Mouse (Mus musculus) heart, adult 2 months (tissue): ENCODE data around the gene Plscr1. TPM values are rescaled to one million over a fixed set of nuclear protein-coding genes. Genes with fewer than 3 reads are reported as not detected.

Experiments used
- DNase-seq, 2 experiments: peaks; one replicate each; pipeline ENCODE4 v3.0.0; 2021
- H3K27ac ChIP-seq: fragments of 200-600 bp; 2 replicates; pipeline ENCODE4 v1.8.1; 2022
- H3K27me3 ChIP-seq: fragments of 200-500 bp; 2 replicates; pipeline ENCODE4 v1.6.1; 2012; ENCODE audit warnings: mild to moderate bottlenecking, low read length, inconsistent platforms, mixed read lengths; ENCODE audit not compliant: control insufficient read depth, insufficient read depth
- H3K36me3 ChIP-seq: fragments of 200-500 bp; 2 replicates; pipeline ENCODE4 v1.6.1; 2012; ENCODE audit warnings: low read length, inconsistent platforms; ENCODE audit not compliant: control insufficient read depth, insufficient read depth
- H3K4me1 ChIP-seq: fragments of 200-500 bp; 2 replicates; pipeline ENCODE4 v1.6.1; 2011; ENCODE audit warnings: low read length; ENCODE audit not compliant: control insufficient read depth, insufficient read depth
- H3K4me3 ChIP-seq: fragments of 200-600 bp; 2 replicates; pipeline ENCODE4 v1.8.1; 2022
- H3K79me2 ChIP-seq: fragments of 200-500 bp; replicated peaks from 2 replicates; pipeline ENCODE4 v1.6.1; 2012; ENCODE audit warnings: mild to moderate bottlenecking, inconsistent platforms, low read length, moderate library complexity, mixed read lengths; ENCODE audit not compliant: control insufficient read depth, insufficient read depth
- H3K9ac ChIP-seq: fragments of 200-500 bp; 2 replicates; pipeline ENCODE4 v1.6.1; 2012; ENCODE audit warnings: low read depth, mild to moderate bottlenecking, control low read depth, inconsistent platforms, low read length, mixed read lengths
- CTCF ChIP-seq: fragments of 200-600 bp; IDR thresholded peaks from 2 replicates; pipeline ENCODE4 v1.8.1; 2022; ENCODE audit warnings: antibody characterized with exemption, mild to moderate bottlenecking, moderate library complexity
- EP300 ChIP-seq: fragments of 200-500 bp; IDR thresholded peaks from 2 replicates; pipeline ENCODE4 v1.6.1; 2011; ENCODE audit warnings: low read depth, low read length, control low read depth; ENCODE audit not compliant: insufficient read depth
- POLR2A ChIP-seq: fragments of 200-500 bp; IDR thresholded peaks from 2 replicates; pipeline ENCODE4 v1.6.1; 2011; ENCODE audit warnings: mild to moderate bottlenecking, low read depth, low read length, control low read depth; ENCODE audit not compliant: insufficient read depth
- WGBS: fragments of 180-500 bp; shearing (Covaris S2); methylation state at CpG from one replicate; pipeline ENCODE4 v1.1.7; 2018; 5-methylcytosine and 5-hydroxymethylcytosine counted together
- intact Hi-C: fragments of 180-260 bp; cut with DNase I; formaldehyde crosslinking; loops from one replicate; pipeline ENCODE4 v1.15.1; 2025
- polyA plus RNA-seq: library from polyadenylated mRNA; depleted of rRNA; stranded (reverse); fragments of >200 nt; gene quantifications from 2 replicates; pipeline ENCODE4 v1.2.3, GENCODE M21; 2012
- total RNA-seq, 2 experiments: library from RNA; stranded (reverse); gene quantifications; 2 replicates each; pipeline ENCODE4 v1.2.3; 2021

The Plscr1 gene
- total and polyA plus RNA-seq, 3 experiments = 6.1 to 14.0 (median 11.0) TPM

- intact Hi-C loops = no loop called here
- TF ChIP-seq CTCF = no peak
- no peak for TF ChIP-seq POLR2A
- no peak for TF ChIP-seq EP300
- DNase-seq = no peak
- H3K4me3 ChIP-seq = peak overlapping the region; percentile 19
- H3K27ac ChIP-seq = peak overlapping the region; percentile 19
- no peaks in the 10 kb centered on the region for H3K27me3 ChIP-seq
- peaks cover 16% of the 10 kb centered on the region for H3K36me3 ChIP-seq
- H3K79me2 ChIP-seq = no peaks in the 10 kb centered on the region
- peaks cover 7% of the 10 kb centered on the region for H3K4me1 ChIP-seq
- WGBS = 41% methylated on average over 4 of the region's 4 CpGs
- H3K9ac ChIP-seq = peak overlapping the region; percentile 60
These were observed 16.2 kb downstream of the Plscr1 start for GRCm38 (mm10) chr9:92265719-92266118.

DNA sequence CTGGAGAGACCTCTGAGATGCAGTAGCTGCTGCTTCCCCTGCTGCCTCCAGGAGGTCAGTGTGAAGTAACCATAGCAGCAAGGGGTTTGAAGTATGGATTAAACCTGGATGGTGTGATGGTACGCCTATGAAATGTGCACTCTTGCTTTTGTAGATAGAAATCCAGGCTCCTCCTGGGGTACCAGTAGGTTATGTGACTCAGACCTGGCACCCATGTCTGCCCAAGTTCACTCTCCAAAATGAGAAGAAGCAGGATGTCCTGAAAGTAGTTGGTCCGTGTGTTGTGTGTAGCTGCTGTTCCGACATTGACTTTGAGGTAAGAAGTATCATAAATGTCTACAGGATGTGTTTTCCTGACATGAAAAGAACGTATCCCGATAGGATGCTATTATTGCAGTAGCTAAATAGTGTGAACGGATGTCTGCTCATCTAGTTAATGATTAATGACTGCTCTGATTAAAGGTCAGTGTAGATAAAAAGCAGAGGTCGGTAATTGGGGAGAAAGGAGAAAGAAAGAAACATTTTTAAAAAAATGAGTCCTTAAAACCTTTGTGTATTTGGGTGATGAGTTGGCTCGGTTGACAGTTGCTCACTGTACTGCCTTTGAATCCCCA, 17.1 kb downstream of the Plscr1 start:
- no peak for DNase-seq
- H3K9ac ChIP-seq = no peak overlapping the region
- no peak for TF ChIP-seq POLR2A
- no peak for TF ChIP-seq CTCF
- no peak for TF ChIP-seq EP300
- H3K27me3 ChIP-seq = no peaks in the 10 kb centered on the region
- peaks cover 20% of the 10 kb centered on the region for H3K36me3 ChIP-seq
- H3K79me2 ChIP-seq = no peaks in the 10 kb centered on the region
- WGBS = 79% methylated on average over 8 of the region's 8 CpGs
- no peak overlapping the region for H3K4me3 ChIP-seq
- peaks cover 8% of the 10 kb centered on the region for H3K4me1 ChIP-seq
- no peak overlapping the region for H3K27ac ChIP-seq
- intact Hi-C loops = no loop called here

DNA sequence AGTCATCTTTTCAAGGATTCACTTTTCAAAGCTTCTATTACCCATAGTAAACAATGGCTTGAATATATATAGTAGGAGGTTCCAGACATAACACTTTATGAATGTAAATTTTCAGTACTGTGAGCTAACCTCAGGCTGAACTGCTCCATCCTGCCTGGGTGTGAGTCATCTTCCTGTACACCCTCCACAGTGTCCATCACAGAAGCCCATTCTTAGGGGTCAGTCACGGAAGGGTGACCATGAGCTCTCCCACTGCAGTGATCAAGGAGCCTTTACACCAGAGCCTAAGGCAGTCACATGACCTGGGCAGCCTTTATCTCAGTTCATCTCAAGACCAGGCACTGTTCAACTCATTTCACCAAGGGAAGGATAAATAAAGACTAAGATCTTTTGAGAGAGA, 18.2 kb downstream of the Plscr1 start:
- intact Hi-C loops = no loop called here
- Histone ChIP-seq H3K4me1 (peaks cover 8% of the 10 kb centered on the region), H3K79me2 (no peaks in the 10 kb centered on the region), H3K27ac (no peak overlapping the region), H3K27me3 (no peaks in the 10 kb centered on the region), H3K36me3 (peaks cover 23% of the 10 kb centered on the region), H3K9ac (no peak overlapping the region), H3K4me3 (no peak overlapping the region)
- 50% methylated on average over 1 of the region's 1 CpGs for WGBS
- no peak for TF ChIP-seq POLR2A
- no peak for TF ChIP-seq EP300
- TF ChIP-seq CTCF = no peak
- no peak for DNase-seq

DNA sequence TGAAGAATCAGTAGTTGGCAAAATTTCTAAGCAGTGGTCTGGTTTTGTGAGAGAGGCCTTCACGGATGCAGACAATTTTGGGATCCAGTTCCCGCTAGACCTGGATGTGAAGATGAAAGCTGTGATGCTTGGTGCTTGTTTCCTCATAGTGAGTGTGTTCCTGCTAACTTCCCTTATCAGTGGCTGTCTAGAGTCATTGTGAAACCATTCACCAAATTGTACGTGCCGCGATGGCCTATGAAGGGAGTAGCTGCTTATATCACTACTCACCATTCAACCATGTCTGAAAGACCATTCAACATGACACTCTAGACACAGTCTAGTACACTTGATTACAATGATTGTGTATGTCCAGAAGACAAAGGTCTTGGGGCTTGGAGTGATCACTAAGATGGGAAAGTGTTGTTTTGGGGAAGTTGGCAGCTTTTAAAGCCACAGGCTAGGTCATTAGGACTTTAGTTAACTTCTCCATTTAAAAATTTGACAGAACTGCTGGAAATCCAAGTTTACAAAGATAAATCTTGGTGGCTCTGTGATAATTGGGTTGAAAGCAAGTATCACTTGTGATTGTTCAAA, 20.4 kb downstream of the Plscr1 start:
- H3K27me3 ChIP-seq = no peaks in the 10 kb centered on the region
- no peaks in the 10 kb centered on the region for H3K79me2 ChIP-seq
- H3K4me3 ChIP-seq = no peak overlapping the region
- 86% methylated on average over 5 of the region's 5 CpGs for WGBS
- no peak overlapping the region for H3K27ac ChIP-seq
- no peak for TF ChIP-seq POLR2A
- TF ChIP-seq CTCF = no peak
- no peak for TF ChIP-seq EP300
- intact Hi-C loops = loop anchor here (10.0 kb wide), 1 partner anchor 275 kb away; the partner anchor contains the start of gene Plod2
- no peak for DNase-seq
- no peak overlapping the region for H3K9ac ChIP-seq
- H3K4me1 ChIP-seq = peaks cover 12% of the 10 kb centered on the region
- H3K36me3 ChIP-seq = peaks cover 26% of the 10 kb centered on the region

DNA sequence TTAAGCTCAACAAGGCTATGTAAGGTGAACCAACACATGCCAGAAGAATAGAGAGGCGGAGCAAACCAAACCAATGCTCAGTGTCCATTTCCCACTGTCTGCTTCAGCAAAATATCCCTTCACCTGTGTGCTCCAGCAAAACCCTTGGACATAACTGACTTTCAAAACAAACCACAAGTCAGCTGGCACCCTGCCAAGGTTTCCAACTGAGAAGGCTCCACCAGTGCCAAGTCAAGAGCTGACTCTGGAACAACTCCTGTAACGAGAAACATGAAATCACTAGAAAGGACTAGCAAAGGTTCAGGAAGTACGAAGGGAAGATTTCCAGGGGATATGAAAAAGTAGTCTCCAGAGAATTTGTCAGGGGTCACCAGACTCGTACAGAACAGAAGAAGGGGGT, 21.4 kb downstream of the Plscr1 start:
- Histone ChIP-seq H3K9ac (no peak overlapping the region), H3K79me2 (no peaks in the 10 kb centered on the region), H3K27ac (peak overlapping the region; percentile 45), H3K4me3 (no peak overlapping the region), H3K27me3 (no peaks in the 10 kb centered on the region), H3K4me1 (peaks cover 10% of the 10 kb centered on the region), H3K36me3 (peaks cover 20% of the 10 kb centered on the region)
- WGBS = 31% methylated on average over 4 of the region's 4 CpGs
- DNase-seq = peak; percentile 77 to 81
- TF ChIP-seq CTCF = no peak
- TF ChIP-seq POLR2A = no peak
- TF ChIP-seq EP300 = no peak
- intact Hi-C loops = loop anchor here (10.0 kb wide), 1 partner anchor 274 kb away; the partner anchor contains the start of gene Plod2

- H3K36me3 ChIP-seq = peaks cover 15% of the 10 kb centered on the region
- no peaks in the 10 kb centered on the region for H3K27me3 ChIP-seq
- no peak for TF ChIP-seq EP300
- TF ChIP-seq POLR2A = no peak
- peaks cover 8% of the 10 kb centered on the region for H3K4me1 ChIP-seq
- 93% methylated on average over 4 of the region's 4 CpGs for WGBS
- H3K9ac ChIP-seq = no peak overlapping the region
- H3K27ac ChIP-seq = no peak overlapping the region
- H3K4me3 ChIP-seq = no peak overlapping the region
- intact Hi-C loops = loop anchor here (10.0 kb wide), 1 partner anchor 272 kb away; the partner anchor contains the start of gene Plod2
- no peak for DNase-seq
- H3K79me2 ChIP-seq = no peaks in the 10 kb centered on the region
These were observed 23.1 kb downstream of the Plscr1 start for GRCm38 (mm10) chr9:92272650-92273049.
